Mouse (Mus musculus): ENCODE measurements at regions not wholly inside any gene's neighbourhood (a gene's known extent, or its start where the extent isn't known, plus 50 kb on each side); places are given as distances from the start of the nearest gene placed in this dataset.

GRCm38 (mm10) chr9:26528761-26529160, 204.8 kb upstream of the B3gat1 start:
- no peak overlapping the region for H3K27ac ChIP-seq (ENCODE audit: insufficient read depth, low read depth)
- H3K27me3 ChIP-seq (replicated peaks): no peaks in the 10 kb centered on the region
- H3K9ac ChIP-seq (ENCODE audit: insufficient read depth, low read depth): no peak overlapping the region
- no peak for TF ChIP-seq BHLHE40 (IDR thresholded peaks at IDR 0.05; ENCODE audit: low read depth, low read length)
- TF ChIP-seq RAD21 (IDR thresholded peaks at IDR 0.05; ENCODE audit: low read depth, low read length): no peak
- no peak for TF ChIP-seq PAX5 (IDR thresholded peaks at IDR 0.05; ENCODE audit: low read length)
- no peak for TF ChIP-seq CHD1 (IDR thresholded peaks at IDR 0.05; ENCODE audit: low read depth, low read length)
- TF ChIP-seq USF2 (conservative IDR thresholded peaks at IDR 0.05; ENCODE audit: low read depth, low read length): no peak
- no peak for TF ChIP-seq POLR2AphosphoS2 (IDR thresholded peaks at IDR 0.05; ENCODE audit: low read depth, low read length)
- TF ChIP-seq POLR2A (IDR thresholded peaks at IDR 0.05; ENCODE audit: low read depth, low read length): no peak
- no peak for TF ChIP-seq MAZ (IDR thresholded peaks at IDR 0.05; ENCODE audit: low read depth, low read length)
- no peak for TF ChIP-seq JUN (IDR thresholded peaks at IDR 0.05; ENCODE audit: insufficient read depth, low read depth, low read length)
- TF ChIP-seq MAX (IDR thresholded peaks at IDR 0.05; ENCODE audit: low read length): no peak
- TF ChIP-seq ZC3H11A (IDR thresholded peaks at IDR 0.05; ENCODE audit: low read depth, low read length): no peak
- no peak for TF ChIP-seq IRF4 (IDR thresholded peaks at IDR 0.05; ENCODE audit: low read depth, low read length)
- TF ChIP-seq HCFC1 (IDR thresholded peaks at IDR 0.05; ENCODE audit: low read depth, low read length): no peak
- TF ChIP-seq E2F4 (IDR thresholded peaks at IDR 0.05; ENCODE audit: insufficient replicate concordance, low read depth, low read length): no peak
- 0 out of 4 replicates have a peak, but pooled peaks cover 0 to 2% of the 10 kb centered on the region in 2 experiments for H3K4me1 ChIP-seq (ENCODE audit: control insufficient read depth in 1 of 2, insufficient read depth in 2 of 2)
- no peak for DNase-seq (ENCODE audit: extremely low read depth)
- dilution Hi-C loops (cut with MboI; ENCODE audit: extremely low pct_ligation_motif_present, extremely low pct_unique_long_range_greater_than_20kb, low sequenced_read_pairs) (no loop called here), in situ Hi-C loops (cut with MboI; ENCODE audit: low pct_ligation_motif_present, low pct_unique_long_range_greater_than_20kb, low sequenced_read_pairs) (no loop called here)
- no peak overlapping the region for H3K4me2 ChIP-seq (ENCODE audit: insufficient read depth, low read depth, poor library complexity, severe bottlenecking)
- no peaks in the 10 kb centered on the region for H3K36me3 ChIP-seq (replicated peaks in 1 of 2; ENCODE audit: control insufficient read depth in 1 of 2, insufficient read depth in 1 of 2, low read length in 1 of 2)
- no peaks in the 10 kb centered on the region for H3K79me2 ChIP-seq (replicated peaks; ENCODE audit: control insufficient read depth, extremely low read depth, insufficient read depth, poor library complexity, severe bottlenecking)
- H3K9me3 ChIP-seq (replicated peaks; ENCODE audit: low read length): no peaks in the 10 kb centered on the region
- H3K4me3 ChIP-seq (replicated peaks in 1 of 3; ENCODE audit: low read depth in 2 of 3, low read length in 2 of 3, poor library complexity in 1 of 3): no peak overlapping the region

- no peaks in the 10 kb centered on the region for H3K9me3 ChIP-seq (replicated peaks; ENCODE audit: low read length)
- H3K27me3 ChIP-seq (replicated peaks): no peaks in the 10 kb centered on the region
- no peak overlapping the region for H3K4me3 ChIP-seq (replicated peaks in 1 of 3; ENCODE audit: low read depth in 2 of 3, low read length in 2 of 3, poor library complexity in 1 of 3)
- TF ChIP-seq MAFK (IDR thresholded peaks at IDR 0.05; ENCODE audit: insufficient replicate concordance, low read length): peak; percentile 92
- TF ChIP-seq PAX5 (IDR thresholded peaks at IDR 0.05; ENCODE audit: low read length): no peak
- no peak for TF ChIP-seq MEF2A (IDR thresholded peaks at IDR 0.05; ENCODE audit: borderline replicate concordance, low read depth, low read length)
- no peak for TF ChIP-seq HCFC1 (IDR thresholded peaks at IDR 0.05; ENCODE audit: low read depth, low read length)
- TF ChIP-seq ETS1 (conservative IDR thresholded peaks at IDR 0.05; ENCODE audit: low read depth, low read length): no peak
- TF ChIP-seq MAX (IDR thresholded peaks at IDR 0.05; ENCODE audit: low read length): no peak
- no peak overlapping the region for H3K9ac ChIP-seq (ENCODE audit: insufficient read depth, low read depth)
- H3K4me1 ChIP-seq (ENCODE audit: control insufficient read depth in 1 of 2, insufficient read depth in 2 of 2): peaks cover 0 to 21% of the 10 kb centered on the region in 2 experiments; a peak in 2 of 4 replicates
- in situ Hi-C loops (cut with MboI; ENCODE audit: low pct_ligation_motif_present, low pct_unique_long_range_greater_than_20kb, low sequenced_read_pairs) (no loop called here), dilution Hi-C loops (cut with MboI; ENCODE audit: extremely low pct_ligation_motif_present, extremely low pct_unique_long_range_greater_than_20kb, low sequenced_read_pairs) (no loop called here)
- H3K4me2 ChIP-seq (ENCODE audit: insufficient read depth, low read depth, poor library complexity, severe bottlenecking): no peak overlapping the region
- H3K36me3 ChIP-seq (replicated peaks in 1 of 2; ENCODE audit: control insufficient read depth in 1 of 2, insufficient read depth in 1 of 2, low read length in 1 of 2): no peaks in the 10 kb centered on the region
- no peaks in the 10 kb centered on the region for H3K79me2 ChIP-seq (replicated peaks; ENCODE audit: control insufficient read depth, extremely low read depth, insufficient read depth, poor library complexity, severe bottlenecking)
- no peak overlapping the region for H3K27ac ChIP-seq (ENCODE audit: insufficient read depth, low read depth)
- no peak for DNase-seq (ENCODE audit: extremely low read depth)
Observed at GRCm38 (mm10) chr9:26539042-26539441, 194.5 kb upstream of the B3gat1 start.
